Mouse (Mus musculus) c-Kit-positive CD71-positive TER-119-positive erythroid progenitor cells, embryonic 14.5 days (primary cell): ENCODE data around the gene Pot1b.

ENCODE experiments used
- DNase-seq: peaks from one replicate; pipeline ENCODE4 v3.0.0-alpha.2; 2013; ENCODE audit warnings: low spot score

Gene Pot1b

GRCm38 (mm10) chr17:55711984-55712811 lies at the start of gene Pot1b:
Gene Pot1b, minus strand, starts transcription at chr17:55712628.
- DNase-seq: peak; percentile 98

- no peak for DNase-seq
These were observed 38.7 kb upstream of the Pot1b start for GRCm38 (mm10) chr17:55751170-55751569.

- DNase-seq: no peak
These were observed 37.4 kb upstream of the Pot1b start, which contains the start of gene Adgre4 for GRCm38 (mm10) chr17:55749786-55750185. Gene Adgre4, plus strand, starts transcription at chr17:55749984.

- no peak for DNase-seq
These were observed 24.2 kb upstream of the Pot1b start for GRCm38 (mm10) chr17:55736675-55737074.

GRCm38 (mm10) chr17:55726193-55726592 lies 13.8 kb upstream of the Pot1b start:
- DNase-seq: no peak

GRCm38 (mm10) chr17:55722250-55722649 lies 9.8 kb upstream of the Pot1b start:
- DNase-seq: no peak

- no peak for DNase-seq
These were observed 8.8 kb upstream of the Pot1b start for GRCm38 (mm10) chr17:55721270-55721669.

GRCm38 (mm10) chr17:55702865-55703264 lies 9.6 kb downstream of the Pot1b start:
- no peak for DNase-seq

- peak; percentile 79 for DNase-seq
These were observed 10.1 kb downstream of the Pot1b start for GRCm38 (mm10) chr17:55702161-55702820.

GRCm38 (mm10) chr17:55699388-55699787 lies 13.0 kb downstream of the Pot1b start:
- no peak for DNase-seq

GRCm38 (mm10) chr17:55661099-55661498 lies 51.3 kb downstream of the Pot1b start:
- DNase-seq: no peak

GRCm38 (mm10) chr17:55625092-55625491 lies 87.3 kb downstream of the Pot1b start, which contains the start of gene Vmn2r118:
Gene Vmn2r118, minus strand, starts transcription at chr17:55625192.
- DNase-seq: no peak
